Mouse (Mus musculus): ENCODE results near the gene Myadml2. TPM values are rescaled to one million over a fixed set of nuclear protein-coding genes. Genes with fewer than 3 reads are reported as not detected.

Myadml2 gene
- polyA plus RNA-seq, 1 experiment from 2014 or later = not detected

- H3K4me1 ChIP-seq (ENCODE audit: control insufficient read depth, insufficient read depth, low read length) = 0 out of 2 replicates have a peak, but pooled peaks cover 4% of the 10 kb centered on the region
- H3K9ac ChIP-seq (replicated peaks; ENCODE audit: low read depth, low read length) = peak overlapping the region; percentile 64
- peak overlapping the region; percentile 73 for H3K4me3 ChIP-seq (ENCODE audit: low read depth, low read length)
- H3K36me3 ChIP-seq (ENCODE audit: control insufficient read depth, insufficient read depth, low read length) = peaks cover 9% of the 10 kb centered on the region
- no peaks in the 10 kb centered on the region for H3K27me3 ChIP-seq (ENCODE audit: control insufficient read depth, insufficient read depth, low read length)
- H3K27ac ChIP-seq (ENCODE audit: low read length) = peak overlapping the region; percentile 76
- ATAC-seq (ENCODE audit: insufficient number of reproducible peaks, insufficient read depth, low FRiP score, low read depth) = peak; percentile 0; the same call in 1 of the 2 replicates
- no peaks in the 10 kb centered on the region for H3K9me3 ChIP-seq (ENCODE audit: control insufficient read depth, low read depth, low read length)
- 31% methylated on average over 12 of the region's 12 CpGs for WGBS
- H3K4me2 ChIP-seq (replicated peaks; ENCODE audit: low read depth, low read length) = peak overlapping the region; percentile 90
These were observed 25.7 kb upstream of the Myadml2 start for GRCm38 (mm10) chr11:120673594-120674122.

GRCm38 (mm10) chr11:120672687-120673593, 25.0 kb upstream of the Myadml2 start, which contains the start of gene Aspscr1:
TSS of gene Aspscr1 (plus strand) at chr11:120672973.
- Histone ChIP-seq H3K27me3 (ENCODE audit: control insufficient read depth, insufficient read depth, low read length) (no peaks in the 10 kb centered on the region), H3K27ac (ENCODE audit: low read length) (peak within 1 kb of the TSS; percentile 76), H3K4me3 (ENCODE audit: low read depth, low read length) (peak within 1 kb of the TSS; percentile 73), H3K9ac (replicated peaks; ENCODE audit: low read depth, low read length) (peak within 1 kb of the TSS; percentile 64), H3K36me3 (ENCODE audit: control insufficient read depth, insufficient read depth, low read length) (peaks cover 2% of the 10 kb centered on the region), H3K4me1 (ENCODE audit: control insufficient read depth, insufficient read depth, low read length) (0 out of 2 replicates have a peak, but pooled peaks cover 4% of the 10 kb centered on the region), H3K9me3 (ENCODE audit: control insufficient read depth, low read depth, low read length) (no peaks in the 10 kb centered on the region), H3K4me2 (replicated peaks; ENCODE audit: low read depth, low read length) (peak within 1 kb of the TSS; percentile 90)
- under 1% methylated on average over 78 of the region's 83 CpGs for WGBS
- ATAC-seq (ENCODE audit: insufficient number of reproducible peaks, insufficient read depth, low FRiP score, low read depth) = peak; percentile 97

- peaks cover 11% of the 10 kb centered on the region; the same call in 1 of the 2 replicates for H3K27me3 ChIP-seq (ENCODE audit: control insufficient read depth, insufficient read depth, low read length)
- no peak overlapping the region for H3K4me3 ChIP-seq (ENCODE audit: low read depth, low read length)
- H3K9me3 ChIP-seq (ENCODE audit: control insufficient read depth, low read depth, low read length) = no peaks in the 10 kb centered on the region
- no peaks in the 10 kb centered on the region for H3K36me3 ChIP-seq (ENCODE audit: control insufficient read depth, insufficient read depth, low read length)
- H3K4me2 ChIP-seq (replicated peaks; ENCODE audit: low read depth, low read length) = no peak overlapping the region
- WGBS = 8% methylated on average over 3 of the region's 3 CpGs
- ATAC-seq (ENCODE audit: insufficient number of reproducible peaks, insufficient read depth, low FRiP score, low read depth) = no peak
- no peak overlapping the region for H3K27ac ChIP-seq (ENCODE audit: low read length)
- no peak overlapping the region for H3K9ac ChIP-seq (replicated peaks; ENCODE audit: low read depth, low read length)
- no peaks in the 10 kb centered on the region for H3K4me1 ChIP-seq (ENCODE audit: control insufficient read depth, insufficient read depth, low read length)
These were observed 18.7 kb upstream of the Myadml2 start for GRCm38 (mm10) chr11:120666617-120667016.

DNA sequence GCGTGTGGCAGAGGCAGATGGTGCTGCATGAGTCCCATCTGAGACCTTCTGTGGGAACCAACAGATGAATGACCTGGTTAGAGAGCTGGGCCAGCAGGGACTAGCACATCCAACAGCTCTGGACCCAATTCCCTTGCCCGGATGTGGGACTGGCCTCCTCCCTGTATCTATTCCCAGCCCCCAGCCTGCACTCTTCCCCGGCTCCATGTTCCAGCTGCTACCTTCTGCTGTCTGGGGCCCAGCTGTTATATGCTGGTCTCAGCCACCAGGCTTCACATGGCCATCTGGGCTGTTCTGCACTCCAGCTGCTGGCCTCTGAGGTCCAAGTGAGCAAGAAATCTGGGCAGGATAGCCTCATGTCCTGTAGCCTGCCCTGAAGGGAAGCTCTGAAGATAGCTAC, 17.4 kb upstream of the Myadml2 start:
- Histone ChIP-seq H3K27ac (ENCODE audit: low read length) (no peak overlapping the region), H3K9me3 (ENCODE audit: control insufficient read depth, low read depth, low read length) (no peaks in the 10 kb centered on the region), H3K4me2 (replicated peaks; ENCODE audit: low read depth, low read length) (no peak overlapping the region), H3K9ac (replicated peaks; ENCODE audit: low read depth, low read length) (no peak overlapping the region), H3K27me3 (ENCODE audit: control insufficient read depth, insufficient read depth, low read length) (peaks cover 22% of the 10 kb centered on the region), H3K4me3 (ENCODE audit: low read depth, low read length) (no peak overlapping the region), H3K36me3 (ENCODE audit: control insufficient read depth, insufficient read depth, low read length) (no peaks in the 10 kb centered on the region), H3K4me1 (ENCODE audit: control insufficient read depth, insufficient read depth, low read length) (0 out of 2 replicates have a peak, but pooled peaks cover 1% of the 10 kb centered on the region)
- 63% methylated on average over 3 of the region's 3 CpGs for WGBS
- ATAC-seq (ENCODE audit: insufficient number of reproducible peaks, insufficient read depth, low FRiP score, low read depth) = peak; percentile 44; the same call in 1 of the 2 replicates

GRCm38 (mm10) chr11:120663714-120664113, 15.8 kb upstream of the Myadml2 start:
- 0 out of 2 replicates have a peak, but pooled peaks cover 6% of the 10 kb centered on the region for H3K4me1 ChIP-seq (ENCODE audit: control insufficient read depth, insufficient read depth, low read length)
- H3K27me3 ChIP-seq (ENCODE audit: control insufficient read depth, insufficient read depth, low read length) = peaks cover 38% of the 10 kb centered on the region
- H3K4me3 ChIP-seq (ENCODE audit: low read depth, low read length) = no peak overlapping the region
- no peak for ATAC-seq (ENCODE audit: insufficient number of reproducible peaks, insufficient read depth, low FRiP score, low read depth)
- no peak overlapping the region for H3K4me2 ChIP-seq (replicated peaks; ENCODE audit: low read depth, low read length)
- H3K27ac ChIP-seq (ENCODE audit: low read length) = no peak overlapping the region
- no peak overlapping the region for H3K9ac ChIP-seq (replicated peaks; ENCODE audit: low read depth, low read length)
- no peaks in the 10 kb centered on the region for H3K9me3 ChIP-seq (ENCODE audit: control insufficient read depth, low read depth, low read length)
- no peaks in the 10 kb centered on the region for H3K36me3 ChIP-seq (ENCODE audit: control insufficient read depth, insufficient read depth, low read length)
- 82% methylated on average over 5 of the region's 5 CpGs for WGBS

- ATAC-seq (ENCODE audit: insufficient number of reproducible peaks, insufficient read depth, low FRiP score, low read depth) = no peak
- Histone ChIP-seq H3K4me2 (replicated peaks; ENCODE audit: low read depth, low read length) (no peak overlapping the region), H3K4me1 (ENCODE audit: control insufficient read depth, insufficient read depth, low read length) (0 out of 2 replicates have a peak, but pooled peaks cover 6% of the 10 kb centered on the region), H3K27ac (ENCODE audit: low read length) (no peak overlapping the region), H3K27me3 (ENCODE audit: control insufficient read depth, insufficient read depth, low read length) (peaks cover 44% of the 10 kb centered on the region), H3K9ac (replicated peaks; ENCODE audit: low read depth, low read length) (no peak overlapping the region), H3K9me3 (ENCODE audit: control insufficient read depth, low read depth, low read length) (no peaks in the 10 kb centered on the region), H3K36me3 (ENCODE audit: control insufficient read depth, insufficient read depth, low read length) (no peaks in the 10 kb centered on the region), H3K4me3 (ENCODE audit: low read depth, low read length) (no peak overlapping the region)
- 72% methylated on average over 6 of the region's 6 CpGs for WGBS
These were observed 14.8 kb upstream of the Myadml2 start for GRCm38 (mm10) chr11:120662759-120663158.

GRCm38 (mm10) chr11:120661076-120661460, 13.1 kb upstream of the Myadml2 start, which contains the start of gene Notum:
TSS of gene Notum (minus strand) at chr11:120661175.
- ATAC-seq (ENCODE audit: insufficient number of reproducible peaks, insufficient read depth, low FRiP score, low read depth) = no peak
- no peaks in the 10 kb centered on the region for H3K36me3 ChIP-seq (ENCODE audit: control insufficient read depth, insufficient read depth, low read length)
- H3K9me3 ChIP-seq (ENCODE audit: control insufficient read depth, low read depth, low read length) = no peaks in the 10 kb centered on the region
- H3K9ac ChIP-seq (replicated peaks; ENCODE audit: low read depth, low read length) = peak within 1 kb of the TSS; percentile 33; the same call in 1 of the 2 replicates
- H3K4me3 ChIP-seq (ENCODE audit: low read depth, low read length) = peak within 1 kb of the TSS; percentile 41
- peaks cover 44% of the 10 kb centered on the region for H3K27me3 ChIP-seq (ENCODE audit: control insufficient read depth, insufficient read depth, low read length)
- WGBS = 1% methylated on average over 35 of the region's 35 CpGs
- peak within 1 kb of the TSS; percentile 51 for H3K4me2 ChIP-seq (replicated peaks; ENCODE audit: low read depth, low read length)
- 0 out of 2 replicates have a peak, but pooled peaks cover 6% of the 10 kb centered on the region for H3K4me1 ChIP-seq (ENCODE audit: control insufficient read depth, insufficient read depth, low read length)
- H3K27ac ChIP-seq (ENCODE audit: low read length) = no peak within 1 kb of the TSS

GRCm38 (mm10) chr11:120660301-120661075, 12.5 kb upstream of the Myadml2 start:
- H3K27me3 ChIP-seq (ENCODE audit: control insufficient read depth, insufficient read depth, low read length) = peaks cover 44% of the 10 kb centered on the region
- no peaks in the 10 kb centered on the region for H3K9me3 ChIP-seq (ENCODE audit: control insufficient read depth, low read depth, low read length)
- WGBS = under 1% methylated on average over 82 of the region's 95 CpGs
- H3K9ac ChIP-seq (replicated peaks; ENCODE audit: low read depth, low read length) = peak overlapping the region; percentile 33; the same call in 1 of the 2 replicates
- H3K4me1 ChIP-seq (ENCODE audit: control insufficient read depth, insufficient read depth, low read length) = 0 out of 2 replicates have a peak, but pooled peaks cover 6% of the 10 kb centered on the region
- peak overlapping the region; percentile 51 for H3K4me2 ChIP-seq (replicated peaks; ENCODE audit: low read depth, low read length)
- peak; percentile 53 for ATAC-seq (ENCODE audit: insufficient number of reproducible peaks, insufficient read depth, low FRiP score, low read depth)
- H3K4me3 ChIP-seq (ENCODE audit: low read depth, low read length) = peak overlapping the region; percentile 41
- H3K27ac ChIP-seq (ENCODE audit: low read length) = no peak overlapping the region
- H3K36me3 ChIP-seq (ENCODE audit: control insufficient read depth, insufficient read depth, low read length) = no peaks in the 10 kb centered on the region

Measured in stomach, embryonic 14.5 days (tissue).